Mouse (Mus musculus) heart, adult 10 weeks (tissue): ENCODE measurements around the gene Gm9789. TPM values are rescaled to one million over a fixed set of nuclear protein-coding genes. Genes with fewer than 3 reads are reported as not detected.

Source experiments
- polyA plus RNA-seq: library from polyadenylated mRNA; stranded (reverse); fragments of 350-450 nt; fragmentation: Illumina TruSeq; extraction: RNeasy Lipid Tissue Mini Kit (QIAGEN cat#74804); gene quantifications from one replicate; pipeline ENCODE4 v1.2.3, GENCODE M21; 2014; ENCODE audit warnings: low read depth, low replicate concordance

The Gm9789 gene
- not detected for polyA plus RNA-seq

GRCm38 (mm10) chr16:89157652-89158051, at the start of gene Gm9789:
TSS of gene Gm9789 (plus strand) at chr16:89157952.

DNA sequence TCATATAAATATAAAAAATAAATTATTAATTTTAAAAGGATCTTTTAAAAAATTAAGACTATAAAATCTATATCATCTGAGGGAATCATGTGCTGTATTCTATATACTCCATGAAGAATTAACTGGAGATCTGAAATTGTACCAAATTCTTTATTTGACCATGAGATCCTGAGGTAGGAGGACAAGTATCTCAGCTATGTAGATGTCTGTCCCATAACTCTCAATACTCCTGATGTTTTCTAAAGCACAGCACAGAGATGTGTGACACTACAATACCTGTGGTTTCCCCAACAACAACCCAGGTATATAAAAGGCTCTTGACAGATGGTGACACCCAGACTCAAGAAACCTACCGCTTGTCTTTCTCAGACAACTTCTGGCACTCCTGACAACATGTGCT, 17.2 kb upstream of the Gm9789 start, which contains the start of gene Gm6358:
Gm6358 (plus strand) TSS at position 301 of the 400 bp plus-strand sequence.

GRCm38 (mm10) chr16:89150786-89151185, 7.0 kb upstream of the Gm9789 start, which contains the start of gene Gm10061:
TSS of gene Gm10061 (plus strand) at chr16:89151086.

DNA sequence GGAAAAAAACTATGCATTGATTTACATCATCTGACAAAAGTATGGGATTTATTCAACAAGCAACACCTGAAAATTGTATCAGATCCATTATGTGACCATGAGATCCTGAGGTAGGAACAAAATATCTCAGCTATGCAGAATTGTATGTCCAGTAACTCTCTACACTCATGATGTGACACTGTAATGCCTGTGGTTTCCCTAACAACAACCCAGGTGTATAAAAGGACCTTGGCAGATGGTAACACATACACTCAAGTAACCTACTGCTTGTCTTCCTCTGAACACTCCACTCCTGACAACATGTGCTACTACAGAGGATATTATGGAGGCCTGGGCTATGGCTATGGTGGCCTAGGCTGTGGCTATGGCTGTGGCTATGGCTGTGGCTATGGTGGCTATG, 11.4 kb downstream of the Gm9789 start, which contains the start of gene Gm7735:
Gm7735 (plus strand) TSS at position 301 of the 400 bp plus-strand sequence.

GRCm38 (mm10) chr16:89174435-89174834, 16.7 kb downstream of the Gm9789 start, which contains the start of gene 1110057P08Rik:
TSS of gene 1110057P08Rik (plus strand) at chr16:89174735.

GRCm38 (mm10) chr16:89205561-89205960, 47.8 kb downstream of the Gm9789 start, which contains the start of gene Krtap20-2:
TSS of gene Krtap20-2 (plus strand) at chr16:89205861.

Other genes with a start within 250 kb of the Gm9789 start
- not detected for gene Krtap19-9b, start 225.7 kb upstream of the Gm9789 start, polyA plus RNA-seq
- gene Krtap16-3, start 195.1 kb upstream of the Gm9789 start, polyA plus RNA-seq, result not detected
- gene Krtap22-2, start 147.2 kb upstream of the Gm9789 start, polyA plus RNA-seq, result not detected
- not detected for gene Gm10229, start 142.7 kb upstream of the Gm9789 start, polyA plus RNA-seq
- not detected for gene Krtap6-1, start 126.3 kb upstream of the Gm9789 start, polyA plus RNA-seq
- not detected for gene Gm10228, start 116.5 kb upstream of the Gm9789 start, polyA plus RNA-seq
- not detected for gene Krtap6-5, start 110.1 kb upstream of the Gm9789 start, polyA plus RNA-seq
- gene 1110025L11Rik, start 94.0 kb upstream of the Gm9789 start, polyA plus RNA-seq, result not detected
- gene Krtap6-3, start 73.9 kb upstream of the Gm9789 start, polyA plus RNA-seq, result not detected
- not detected for gene Gm6358, start 17.1 kb upstream of the Gm9789 start, polyA plus RNA-seq
- not detected for gene Gm10061, start 6.9 kb upstream of the Gm9789 start, polyA plus RNA-seq
- not detected for gene Gm7735, start 11.5 kb downstream of the Gm9789 start, polyA plus RNA-seq
- not detected for gene 1110057P08Rik, start 16.8 kb downstream of the Gm9789 start, polyA plus RNA-seq
- gene Krtap20-2, start 47.9 kb downstream of the Gm9789 start, polyA plus RNA-seq, result not detected
- gene Krtap21-1, start 245.9 kb downstream of the Gm9789 start, polyA plus RNA-seq, result not detected